Mouse (Mus musculus): ENCODE data around the gene Cyth1. TPM values are rescaled to one million over a fixed set of nuclear protein-coding genes. Genes with fewer than 3 reads are reported as not detected.

The Cyth1 gene
- polyA plus RNA-seq, 1 experiment from 2014 or later: 10.8 TPM

- Histone ChIP-seq H3K4me1 (ENCODE audit: control insufficient read depth, insufficient read depth, low read length) (0 out of 2 replicates have a peak, but pooled peaks cover 13% of the 10 kb centered on the region), H3K9ac (replicated peaks; ENCODE audit: low read depth, low read length) (no peak overlapping the region), H3K4me3 (ENCODE audit: low read depth, low read length) (no peak overlapping the region), H3K27me3 (ENCODE audit: control insufficient read depth, insufficient read depth, low read length) (no peaks in the 10 kb centered on the region), H3K9me3 (ENCODE audit: control insufficient read depth, low read depth, low read length) (no peaks in the 10 kb centered on the region), H3K4me2 (replicated peaks; ENCODE audit: low read depth, low read length) (no peak overlapping the region), H3K27ac (ENCODE audit: low read length) (peak overlapping the region; percentile 39; the same call in 1 of the 2 replicates), H3K36me3 (ENCODE audit: control insufficient read depth, insufficient read depth, low read length) (no peaks in the 10 kb centered on the region)
- 29% methylated on average over 7 of the region's 7 CpGs for WGBS
- ATAC-seq (ENCODE audit: insufficient number of reproducible peaks, insufficient read depth, low FRiP score, low read depth): no peak
Measured at GRCm38 (mm10) chr11:118142547-118143165, 105.7 kb downstream of the Cyth1 start.

DNA sequence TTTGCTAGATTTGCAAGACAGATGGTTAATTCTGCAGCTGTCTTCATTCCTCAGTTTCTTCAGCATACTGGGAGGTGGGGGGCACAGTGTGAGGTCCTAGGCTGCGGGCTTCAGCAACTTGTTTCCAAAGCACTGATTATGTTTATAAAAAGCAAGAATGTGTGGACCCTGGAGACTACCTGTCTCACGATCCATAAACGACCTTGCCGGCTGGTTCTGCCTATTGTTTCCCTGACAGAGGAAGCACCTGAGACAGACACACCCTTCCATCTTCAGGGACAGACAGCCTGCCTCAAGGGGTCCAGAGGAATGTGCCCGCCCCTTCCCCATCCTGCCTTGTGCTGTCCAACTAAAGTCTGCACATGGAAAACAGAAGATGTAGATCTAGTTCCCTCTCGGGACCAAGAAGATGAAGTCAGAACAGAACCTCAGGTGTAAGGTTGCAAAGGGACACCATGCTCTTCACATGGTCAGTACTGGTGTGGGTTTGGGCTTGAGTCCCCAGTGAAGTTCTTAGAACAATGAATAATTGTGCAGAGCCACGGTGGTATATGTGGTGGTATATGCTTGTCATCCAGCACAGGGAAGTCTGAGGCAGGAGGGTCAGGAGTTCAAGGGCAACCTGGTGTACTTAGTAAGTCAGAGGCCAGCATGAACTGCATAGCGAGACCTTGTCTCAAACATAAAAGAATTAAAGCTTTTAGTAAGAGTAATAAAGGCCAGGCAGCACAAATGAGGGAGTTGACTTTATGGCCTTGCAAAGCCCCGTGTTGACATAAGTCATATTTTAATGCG is 107.4 kb downstream of the Cyth1 start:
- H3K4me3 ChIP-seq (ENCODE audit: low read depth, low read length): no peak overlapping the region
- WGBS: 53% methylated on average over 10 of the region's 10 CpGs
- no peaks in the 10 kb centered on the region for H3K27me3 ChIP-seq (ENCODE audit: control insufficient read depth, insufficient read depth, low read length)
- no peak overlapping the region for H3K9ac ChIP-seq (replicated peaks; ENCODE audit: low read depth, low read length)
- H3K27ac ChIP-seq (ENCODE audit: low read length): no peak overlapping the region
- H3K4me2 ChIP-seq (replicated peaks; ENCODE audit: low read depth, low read length): no peak overlapping the region
- no peaks in the 10 kb centered on the region for H3K9me3 ChIP-seq (ENCODE audit: control insufficient read depth, low read depth, low read length)
- 0 out of 2 replicates have a peak, but pooled peaks cover 13% of the 10 kb centered on the region for H3K4me1 ChIP-seq (ENCODE audit: control insufficient read depth, insufficient read depth, low read length)
- no peak for ATAC-seq (ENCODE audit: insufficient number of reproducible peaks, insufficient read depth, low FRiP score, low read depth)
- no peaks in the 10 kb centered on the region for H3K36me3 ChIP-seq (ENCODE audit: control insufficient read depth, insufficient read depth, low read length)

DNA sequence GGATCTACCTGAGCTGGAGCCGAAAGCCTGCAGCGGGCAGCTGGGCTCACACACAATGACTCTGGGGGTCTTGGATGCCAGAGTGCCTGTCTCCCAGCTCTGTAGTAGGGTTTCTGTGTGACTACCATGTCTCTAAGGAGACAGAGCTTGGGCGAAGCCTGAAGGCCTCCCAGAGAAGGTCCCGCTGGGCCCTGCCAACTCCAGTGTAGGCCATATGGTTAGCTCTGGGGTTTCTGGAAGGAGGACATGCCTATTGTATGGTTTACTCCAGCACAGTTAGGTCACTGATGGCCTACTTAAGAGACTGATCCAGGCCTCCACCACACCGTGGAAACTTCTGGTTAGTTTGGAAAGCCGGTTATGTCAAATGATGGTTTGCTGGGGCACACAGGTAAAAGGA is 110.0 kb downstream of the Cyth1 start:
- H3K4me1 ChIP-seq (ENCODE audit: control insufficient read depth, insufficient read depth, low read length): 0 out of 2 replicates have a peak, but pooled peaks cover 21% of the 10 kb centered on the region
- H3K4me3 ChIP-seq (ENCODE audit: low read depth, low read length): no peak overlapping the region
- H3K9ac ChIP-seq (replicated peaks; ENCODE audit: low read depth, low read length): no peak overlapping the region
- no peak overlapping the region for H3K27ac ChIP-seq (ENCODE audit: low read length)
- no peak for ATAC-seq (ENCODE audit: insufficient number of reproducible peaks, insufficient read depth, low FRiP score, low read depth)
- no peaks in the 10 kb centered on the region for H3K36me3 ChIP-seq (ENCODE audit: control insufficient read depth, insufficient read depth, low read length)
- no peaks in the 10 kb centered on the region for H3K27me3 ChIP-seq (ENCODE audit: control insufficient read depth, insufficient read depth, low read length)
- no peak overlapping the region for H3K4me2 ChIP-seq (replicated peaks; ENCODE audit: low read depth, low read length)
- 95% methylated on average over 6 of the region's 6 CpGs for WGBS
- no peaks in the 10 kb centered on the region for H3K9me3 ChIP-seq (ENCODE audit: control insufficient read depth, low read depth, low read length)

DNA sequence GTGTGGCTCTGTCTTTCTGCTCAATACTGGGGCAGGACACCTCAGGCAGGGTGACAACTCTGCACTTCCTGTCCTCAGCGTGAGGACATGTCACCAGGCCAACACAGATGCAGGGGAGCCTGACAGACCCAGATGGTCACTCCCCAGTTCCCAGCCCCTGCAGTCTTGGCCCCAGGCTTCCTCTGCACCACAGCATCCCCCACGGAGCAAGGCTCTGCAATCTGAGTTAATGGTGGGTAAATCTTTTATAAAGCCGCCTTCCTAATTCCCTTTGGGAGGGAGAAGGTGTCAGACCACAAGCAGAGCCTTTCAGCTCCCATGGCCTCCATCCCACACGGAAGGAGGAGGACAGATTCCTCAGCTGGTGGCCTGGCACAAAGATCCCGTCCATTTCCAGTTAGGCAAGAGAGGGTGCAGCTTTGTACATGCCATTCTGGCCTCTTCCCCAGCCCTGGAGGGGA is 112.2 kb downstream of the Cyth1 start:
- Histone ChIP-seq H3K4me3 (ENCODE audit: low read depth, low read length) (no peak overlapping the region), H3K36me3 (ENCODE audit: control insufficient read depth, insufficient read depth, low read length) (no peaks in the 10 kb centered on the region), H3K9me3 (ENCODE audit: control insufficient read depth, low read depth, low read length) (no peaks in the 10 kb centered on the region), H3K27me3 (ENCODE audit: control insufficient read depth, insufficient read depth, low read length) (no peaks in the 10 kb centered on the region), H3K9ac (replicated peaks; ENCODE audit: low read depth, low read length) (no peak overlapping the region), H3K4me2 (replicated peaks; ENCODE audit: low read depth, low read length) (no peak overlapping the region), H3K4me1 (ENCODE audit: control insufficient read depth, insufficient read depth, low read length) (0 out of 2 replicates have a peak, but pooled peaks cover 16% of the 10 kb centered on the region), H3K27ac (ENCODE audit: low read length) (no peak overlapping the region)
- ATAC-seq (ENCODE audit: insufficient number of reproducible peaks, insufficient read depth, low FRiP score, low read depth): no peak
- WGBS: 44% methylated on average over 5 of the region's 5 CpGs

DNA sequence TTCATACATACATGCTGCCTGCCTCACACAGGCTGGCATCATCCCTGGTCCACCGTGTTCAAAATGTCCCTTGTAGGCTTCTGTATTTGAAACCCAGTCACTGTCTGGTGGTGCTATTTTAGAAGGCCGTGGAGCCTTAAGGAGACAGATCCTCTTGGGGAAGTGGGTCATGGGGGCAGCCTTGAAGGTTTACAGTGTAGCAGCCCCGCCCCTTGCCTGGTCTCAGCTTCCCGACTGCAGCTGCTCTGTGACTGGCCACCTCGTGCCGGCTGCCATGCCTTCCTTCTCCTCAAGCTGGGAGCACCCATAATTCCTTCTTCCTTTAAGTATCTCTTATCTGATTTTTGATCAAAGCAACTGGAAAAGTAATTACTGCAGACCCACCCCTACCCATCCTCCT is 113.1 kb downstream of the Cyth1 start:
- H3K4me1 ChIP-seq (ENCODE audit: control insufficient read depth, insufficient read depth, low read length): 0 out of 2 replicates have a peak, but pooled peaks cover 10% of the 10 kb centered on the region
- H3K4me2 ChIP-seq (replicated peaks; ENCODE audit: low read depth, low read length): no peak overlapping the region
- WGBS: 36% methylated on average over 6 of the region's 6 CpGs
- no peaks in the 10 kb centered on the region for H3K9me3 ChIP-seq (ENCODE audit: control insufficient read depth, low read depth, low read length)
- H3K9ac ChIP-seq (replicated peaks; ENCODE audit: low read depth, low read length): no peak overlapping the region
- no peaks in the 10 kb centered on the region for H3K27me3 ChIP-seq (ENCODE audit: control insufficient read depth, insufficient read depth, low read length)
- no peaks in the 10 kb centered on the region for H3K36me3 ChIP-seq (ENCODE audit: control insufficient read depth, insufficient read depth, low read length)
- no peak overlapping the region for H3K27ac ChIP-seq (ENCODE audit: low read length)
- no peak overlapping the region for H3K4me3 ChIP-seq (ENCODE audit: low read depth, low read length)
- ATAC-seq (ENCODE audit: insufficient number of reproducible peaks, insufficient read depth, low FRiP score, low read depth): no peak

DNA sequence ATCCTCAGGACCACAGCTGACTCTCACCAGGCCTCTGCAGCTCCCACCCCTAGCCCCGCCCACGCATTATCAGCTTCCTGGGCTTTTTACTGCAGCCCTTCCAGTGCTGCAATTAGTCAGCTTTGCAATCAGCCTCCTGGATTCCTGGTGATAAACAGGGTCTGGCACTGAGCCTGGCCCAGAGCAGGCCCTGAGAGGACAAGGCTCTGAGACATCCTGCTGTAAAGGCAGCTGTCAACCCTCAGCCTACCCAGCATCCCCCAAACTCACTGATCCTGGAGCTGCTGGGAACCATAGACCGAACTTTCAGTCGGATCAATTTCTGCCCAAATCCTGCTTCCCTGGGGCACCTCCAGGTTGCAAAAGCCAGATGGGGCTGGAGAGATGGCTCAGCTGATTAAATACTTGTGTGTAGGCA is 114.6 kb downstream of the Cyth1 start:
- Histone ChIP-seq H3K9ac (replicated peaks; ENCODE audit: low read depth, low read length) (no peak overlapping the region), H3K27me3 (ENCODE audit: control insufficient read depth, insufficient read depth, low read length) (no peaks in the 10 kb centered on the region), H3K4me3 (ENCODE audit: low read depth, low read length) (no peak overlapping the region), H3K4me2 (replicated peaks; ENCODE audit: low read depth, low read length) (no peak overlapping the region), H3K4me1 (ENCODE audit: control insufficient read depth, insufficient read depth, low read length) (0 out of 2 replicates have a peak, but pooled peaks cover 10% of the 10 kb centered on the region), H3K9me3 (ENCODE audit: control insufficient read depth, low read depth, low read length) (no peaks in the 10 kb centered on the region), H3K36me3 (ENCODE audit: control insufficient read depth, insufficient read depth, low read length) (no peaks in the 10 kb centered on the region), H3K27ac (ENCODE audit: low read length) (peak overlapping the region; percentile 75; the same call in 1 of the 2 replicates)
- ATAC-seq (ENCODE audit: insufficient number of reproducible peaks, insufficient read depth, low FRiP score, low read depth): peak; percentile 35; the same call in 1 of the 2 replicates
- WGBS: 30% methylated on average over 4 of the region's 4 CpGs

DNA sequence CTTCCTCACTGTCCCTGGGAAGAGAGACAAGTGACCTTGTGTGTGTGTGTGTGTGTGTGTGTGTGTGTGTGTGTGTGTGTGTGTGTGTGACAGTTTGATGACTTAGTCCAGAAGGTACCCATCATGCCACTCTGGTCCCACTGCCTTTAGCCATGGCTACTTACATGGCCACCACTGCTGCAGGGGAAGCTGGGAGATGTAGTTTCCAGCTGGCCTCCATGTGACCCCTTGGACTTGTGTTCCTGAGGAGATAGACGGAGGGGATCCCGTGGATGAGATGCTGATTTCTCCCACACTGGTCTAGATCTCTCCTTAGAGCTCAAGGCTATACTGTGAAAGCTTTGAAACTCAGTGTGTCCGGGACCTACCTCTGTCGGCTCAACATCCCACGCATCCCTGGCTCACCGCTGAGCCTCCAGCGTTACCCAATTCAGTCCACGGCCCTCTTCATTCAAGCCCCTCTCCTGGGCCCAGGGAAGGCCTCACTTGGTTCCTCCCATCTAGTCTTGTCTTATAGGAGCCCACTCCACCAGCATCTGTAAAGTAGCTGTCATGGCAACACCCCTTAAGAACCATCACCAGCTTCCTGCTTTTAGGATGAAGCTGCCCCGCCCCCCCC is 115.2 kb downstream of the Cyth1 start:
- peak; percentile 4; the same call in 1 of the 2 replicates for ATAC-seq (ENCODE audit: insufficient number of reproducible peaks, insufficient read depth, low FRiP score, low read depth)

GRCm38 (mm10) chr11:118132136-118132535 is 116.3 kb downstream of the Cyth1 start:
- WGBS: 77% methylated on average over 8 of the region's 8 CpGs

More for the DNA sequence above, 115.2 kb downstream of the Cyth1 start:
- Histone ChIP-seq H3K9ac (replicated peaks; ENCODE audit: low read depth, low read length) (no peak overlapping the region), H3K9me3 (ENCODE audit: control insufficient read depth, low read depth, low read length) (no peaks in the 10 kb centered on the region), H3K36me3 (ENCODE audit: control insufficient read depth, insufficient read depth, low read length) (no peaks in the 10 kb centered on the region), H3K4me2 (replicated peaks; ENCODE audit: low read depth, low read length) (no peak overlapping the region), H3K4me3 (ENCODE audit: low read depth, low read length) (no peak overlapping the region), H3K4me1 (ENCODE audit: control insufficient read depth, insufficient read depth, low read length) (0 out of 2 replicates have a peak, but pooled peaks cover 10% of the 10 kb centered on the region), H3K27me3 (ENCODE audit: control insufficient read depth, insufficient read depth, low read length) (no peaks in the 10 kb centered on the region), H3K27ac (ENCODE audit: low read length) (no peak overlapping the region)
- WGBS: 53% methylated on average over 9 of the region's 9 CpGs

More at GRCm38 (mm10) chr11:118132136-118132535, 116.3 kb downstream of the Cyth1 start:
- Histone ChIP-seq H3K4me1 (ENCODE audit: control insufficient read depth, insufficient read depth, low read length) (0 out of 2 replicates have a peak, but pooled peaks cover 10% of the 10 kb centered on the region), H3K9ac (replicated peaks; ENCODE audit: low read depth, low read length) (no peak overlapping the region), H3K27me3 (ENCODE audit: control insufficient read depth, insufficient read depth, low read length) (no peaks in the 10 kb centered on the region), H3K36me3 (ENCODE audit: control insufficient read depth, insufficient read depth, low read length) (no peaks in the 10 kb centered on the region), H3K9me3 (ENCODE audit: control insufficient read depth, low read depth, low read length) (no peaks in the 10 kb centered on the region), H3K4me2 (replicated peaks; ENCODE audit: low read depth, low read length) (no peak overlapping the region), H3K4me3 (ENCODE audit: low read depth, low read length) (no peak overlapping the region), H3K27ac (ENCODE audit: low read length) (no peak overlapping the region)
- ATAC-seq (ENCODE audit: insufficient number of reproducible peaks, insufficient read depth, low FRiP score, low read depth): no peak
